Mouse (Mus musculus) CD4-positive naive resting alpha-beta T cell, adult 76 days (primary cell): ENCODE results near the gene Gm10061. TPM values are rescaled to one million over a fixed set of nuclear protein-coding genes. Genes with fewer than 3 reads are reported as not detected.

ENCODE experiments used
- total RNA-seq: library from RNA; stranded (reverse); gene quantifications from one replicate; pipeline ENCODE4 v1.2.4, GENCODE M21; 2023

The Gm10061 gene
- total RNA-seq, result not detected

DNA sequence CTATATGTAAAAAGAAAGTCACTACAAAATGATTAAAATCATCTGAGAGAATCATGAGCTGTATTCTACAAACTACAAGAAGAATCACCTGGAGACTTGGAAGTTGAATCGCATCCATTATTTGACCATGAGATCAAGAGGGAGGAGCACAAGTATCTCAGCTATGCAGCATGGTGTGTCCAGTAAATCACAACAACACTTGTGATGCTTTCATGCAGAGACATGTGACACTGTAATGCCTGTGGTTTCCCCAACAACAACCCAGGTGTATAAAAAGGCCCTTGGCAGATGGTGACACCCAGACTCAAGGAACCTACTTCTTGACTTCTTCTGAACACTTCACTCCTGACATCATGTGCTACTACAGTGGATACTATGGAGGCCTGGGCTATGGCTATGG lies at the start of gene Gm10061:
Gene Gm10061, plus strand, starts transcription at position 301 of the 400 bp plus-strand sequence.

DNA sequence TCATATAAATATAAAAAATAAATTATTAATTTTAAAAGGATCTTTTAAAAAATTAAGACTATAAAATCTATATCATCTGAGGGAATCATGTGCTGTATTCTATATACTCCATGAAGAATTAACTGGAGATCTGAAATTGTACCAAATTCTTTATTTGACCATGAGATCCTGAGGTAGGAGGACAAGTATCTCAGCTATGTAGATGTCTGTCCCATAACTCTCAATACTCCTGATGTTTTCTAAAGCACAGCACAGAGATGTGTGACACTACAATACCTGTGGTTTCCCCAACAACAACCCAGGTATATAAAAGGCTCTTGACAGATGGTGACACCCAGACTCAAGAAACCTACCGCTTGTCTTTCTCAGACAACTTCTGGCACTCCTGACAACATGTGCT lies 10.3 kb upstream of the Gm10061 start, which contains the start of gene Gm6358:
Gene Gm6358, plus strand, starts transcription at position 301 of the 400 bp plus-strand sequence.

DNA sequence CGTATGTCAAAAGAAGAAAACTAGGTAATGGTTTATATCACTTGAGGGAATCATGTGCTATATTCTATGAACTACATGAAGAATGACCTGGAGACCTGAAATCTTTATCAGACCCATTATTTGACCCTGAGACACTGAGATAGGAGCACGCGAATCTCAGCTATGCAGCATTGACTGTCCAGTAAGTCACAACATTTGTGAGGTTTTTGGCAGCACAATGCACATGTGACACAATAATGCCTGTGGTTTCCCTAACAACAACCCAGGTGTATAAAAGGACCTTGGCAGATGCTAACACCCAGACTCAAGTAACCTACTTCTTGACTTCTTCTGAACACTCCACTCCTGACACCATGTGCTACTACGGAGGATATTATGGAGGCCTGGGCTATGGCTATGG lies 6.8 kb downstream of the Gm10061 start, which contains the start of gene Gm9789:
Gene Gm9789, plus strand, starts transcription at position 301 of the 400 bp plus-strand sequence.

DNA sequence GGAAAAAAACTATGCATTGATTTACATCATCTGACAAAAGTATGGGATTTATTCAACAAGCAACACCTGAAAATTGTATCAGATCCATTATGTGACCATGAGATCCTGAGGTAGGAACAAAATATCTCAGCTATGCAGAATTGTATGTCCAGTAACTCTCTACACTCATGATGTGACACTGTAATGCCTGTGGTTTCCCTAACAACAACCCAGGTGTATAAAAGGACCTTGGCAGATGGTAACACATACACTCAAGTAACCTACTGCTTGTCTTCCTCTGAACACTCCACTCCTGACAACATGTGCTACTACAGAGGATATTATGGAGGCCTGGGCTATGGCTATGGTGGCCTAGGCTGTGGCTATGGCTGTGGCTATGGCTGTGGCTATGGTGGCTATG lies 18.3 kb downstream of the Gm10061 start, which contains the start of gene Gm7735:
Gene Gm7735, plus strand, starts transcription at position 301 of the 400 bp plus-strand sequence.

DNA sequence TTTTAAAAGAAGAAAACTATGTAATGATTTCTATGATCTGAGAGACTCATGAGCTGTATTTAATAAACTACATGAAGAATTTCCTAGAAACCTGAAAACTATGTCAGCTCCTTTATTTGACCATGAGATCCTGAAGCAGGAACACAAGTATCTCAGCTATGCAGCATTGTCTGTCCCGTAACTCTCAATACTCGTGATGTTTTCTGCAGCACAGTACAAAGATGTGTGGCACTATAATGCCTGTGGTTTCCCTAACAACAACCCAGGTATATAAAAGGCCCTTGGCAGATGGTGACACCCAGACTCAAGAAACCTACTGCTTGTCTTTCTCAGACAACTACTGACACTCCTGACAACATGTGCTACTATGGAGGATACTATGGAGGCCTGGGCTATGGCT lies 23.5 kb downstream of the Gm10061 start, which contains the start of gene 1110057P08Rik:
Gene 1110057P08Rik, plus strand, starts transcription at position 301 of the 400 bp plus-strand sequence.

Other genes starting within 250 kb of the Gm10061 start
- not detected for gene Krtap19-9b, start 218.8 kb upstream of the Gm10061 start, total RNA-seq
- not detected for gene Krtap16-3, start 188.2 kb upstream of the Gm10061 start, total RNA-seq
- not detected for gene Krtap22-2, start 140.3 kb upstream of the Gm10061 start, total RNA-seq
- not detected for gene Gm10229, start 135.8 kb upstream of the Gm10061 start, total RNA-seq
- not detected for gene Krtap6-1, start 119.4 kb upstream of the Gm10061 start, total RNA-seq
- not detected for gene Gm10228, start 109.6 kb upstream of the Gm10061 start, total RNA-seq
- not detected for gene Krtap6-5, start 103.2 kb upstream of the Gm10061 start, total RNA-seq
- not detected for gene 1110025L11Rik, start 87.1 kb upstream of the Gm10061 start, total RNA-seq
- gene Krtap6-3, start 67.1 kb upstream of the Gm10061 start, total RNA-seq, result not detected
- gene Gm6358, start 10.2 kb upstream of the Gm10061 start, total RNA-seq, result not detected
- gene Gm9789, start 6.9 kb downstream of the Gm10061 start, total RNA-seq, result not detected
- not detected for gene Gm7735, start 18.4 kb downstream of the Gm10061 start, total RNA-seq
- gene 1110057P08Rik, start 23.6 kb downstream of the Gm10061 start, total RNA-seq, result not detected
- not detected for gene Krtap20-2, start 54.8 kb downstream of the Gm10061 start, total RNA-seq